Mouse (Mus musculus): ENCODE results near the gene Ephb1.

GRCm38 (mm10) chr9:102356516-102356915 is 2.0 kb upstream of the Ephb1 start:
- TF ChIP-seq CTCF (conservative IDR thresholded peaks at IDR 0.05; ENCODE audit: low read length) (no peak), POU5F1 (IDR thresholded peaks at IDR 0.05; ENCODE audit: borderline replicate concordance, low read length) (no peak), NANOG (IDR thresholded peaks at IDR 0.05; ENCODE audit: borderline replicate concordance, low read length) (no peak)

Measured in E14TG2a.4 (cell line).